ENCODE assay signal across 35 mouse cellular contexts in genomic region chr9:31649073-31649472, GRCm38 (mm10).
"Had no signal": no experiment of that assay in that cellular context is flagged by ENCODE, and none has a peak within 500 bp of the region (broad histone marks: within the 10 kb centered on the region; RNA-seq: fewer than 3 reads in every experiment).

No protein-coding gene starts in this region.

- H3K27me3 ChIP-seq: heart, embryonic 12.5 days; heart, embryonic 13.5 days; heart, embryonic 15.5 days; hindbrain, embryonic 12.5 days; hindbrain, embryonic 13.5 days; hindbrain, embryonic 15.5 days; intestine, embryonic 15.5 days; kidney, embryonic 15.5 days had no signal

- DNase-seq: heart, postnatal 10 days; heart, postnatal 14 days; heart, postnatal 36 days; heart, postnatal 4 days; kidney, adult 11 months; kidney, adult 18-20 months; kidney, adult 2 months; kidney, adult 8-10 months; kidney, adult 9 months; kidney, postnatal 10 days; kidney, postnatal 14 days; kidney, postnatal 25 days; kidney, postnatal 36 days; kidney, postnatal 4 days; layer of hippocampus, adult 9-11 months; layer of hippocampus, postnatal 36 days had no signal

- H3K27ac ChIP-seq: heart, embryonic 10.5 days; heart, embryonic 13.5 days; heart, embryonic 15.5 days; hindbrain, embryonic 10.5 days; hindbrain, embryonic 12.5 days; hindbrain, embryonic 13.5 days; hindbrain, embryonic 14.5 days; hindbrain, embryonic 15.5 days; hindbrain, postnatal 0 days; intestine, embryonic 15.5 days; kidney, embryonic 15.5 days; kidney, postnatal 0 days; layer of hippocampus, adult 2 months had no signal

- H3K9me3 ChIP-seq: heart, embryonic 10.5 days; heart, embryonic 12.5 days; heart, embryonic 13.5 days; heart, embryonic 15.5 days; hindbrain, embryonic 10.5 days; hindbrain, embryonic 12.5 days; hindbrain, embryonic 13.5 days; hindbrain, embryonic 15.5 days; intestine, embryonic 15.5 days; kidney, embryonic 15.5 days had no signal

- H3K4me2 ChIP-seq: heart, embryonic 11.5 days; heart, embryonic 12.5 days; heart, embryonic 13.5 days; heart, embryonic 15.5 days; hindbrain, embryonic 12.5 days; hindbrain, embryonic 13.5 days; hindbrain, embryonic 14.5 days; hindbrain, embryonic 15.5 days; intestine, embryonic 15.5 days; kidney, embryonic 15.5 days had no signal

- H3K9ac ChIP-seq: heart, embryonic 12.5 days; heart, embryonic 13.5 days; heart, embryonic 15.5 days; hindbrain, embryonic 12.5 days; hindbrain, embryonic 13.5 days; hindbrain, embryonic 14.5 days; hindbrain, embryonic 15.5 days; intestine, embryonic 15.5 days; kidney, embryonic 15.5 days had no signal

- H3K4me1 ChIP-seq: heart, embryonic 10.5 days; heart, embryonic 12.5 days; heart, embryonic 13.5 days; heart, embryonic 15.5 days; hindbrain, embryonic 10.5 days; hindbrain, embryonic 12.5 days; hindbrain, embryonic 13.5 days; hindbrain, embryonic 15.5 days; intestine, embryonic 15.5 days had no signal

- ATAC-seq: hindbrain, embryonic 16.5 days; hindbrain, postnatal 0 days; inflammation-experienced regulatory T-cells, adult 6 months; intestine, embryonic 15.5 days; intestine, embryonic 16.5 days; intestine, postnatal 0 days had no signal

- H3K4me3 ChIP-seq: heart, embryonic 10.5 days; heart, embryonic 12.5 days; heart, embryonic 13.5 days; heart, embryonic 15.5 days; hindbrain, embryonic 10.5 days; hindbrain, embryonic 12.5 days; hindbrain, embryonic 13.5 days; hindbrain, embryonic 15.5 days; intestine, embryonic 15.5 days; kidney, embryonic 15.5 days; layer of hippocampus, adult 2 months had no signal

- H3K36me3 ChIP-seq: heart, embryonic 10.5 days; heart, embryonic 12.5 days; heart, embryonic 13.5 days; heart, embryonic 15.5 days; hindbrain, embryonic 10.5 days; hindbrain, embryonic 12.5 days; hindbrain, embryonic 13.5 days; hindbrain, embryonic 15.5 days; intestine, embryonic 15.5 days; kidney, embryonic 15.5 days had no signal
